In genomic region chr6:116638871-116639270, GRCm38 (mm10) we compare ENCODE assay signal across 23 mouse cellular contexts. TPM values are rescaled to one million over a fixed set of nuclear protein-coding genes. Genes with fewer than 3 reads are reported as not detected.
DNase-seq lines count a peak whose midpoint lies in the region; ATAC-seq and TF ChIP-seq lines count a peak whose summit lies in the region.
"Had no signal": no experiment of that assay in that cellular context is flagged by ENCODE, and none has a peak within 500 bp of the region (broad histone marks: within the 10 kb centered on the region; RNA-seq: fewer than 3 reads in every experiment).

No protein-coding gene starts in this region.

- WGBS in heart, embryonic 12.5 days, result 81% methylated on average over 2 of the region's 2 CpGs
- 82% methylated on average over 2 of the region's 2 CpGs for WGBS in heart, postnatal 0 days
- WGBS in midbrain, embryonic 11.5 days, result 79% methylated on average over 2 of the region's 2 CpGs
- WGBS in midbrain, embryonic 13.5 days, result 85% methylated on average over 2 of the region's 2 CpGs

- no peak overlapping the region for H3K4me3 ChIP-seq in heart, embryonic 12.5 days
- no peak overlapping the region for H3K4me3 ChIP-seq in heart, postnatal 0 days (ENCODE audit: low read depth, low read length)
- no peak overlapping the region for H3K4me3 ChIP-seq in midbrain, embryonic 11.5 days (ENCODE audit: low read depth, low read length)
- H3K4me3 ChIP-seq in midbrain, embryonic 13.5 days (replicated peaks), result no peak overlapping the region
- H3K4me3 ChIP-seq: embryonic facial prominence, embryonic 13.5 days; forebrain, embryonic 13.5 days; hindbrain, embryonic 10.5 days; intestine, embryonic 15.5 days had no signal

- H3K9me3 ChIP-seq in heart, embryonic 12.5 days (replicated peaks), result no peaks in the 10 kb centered on the region
- no peaks in the 10 kb centered on the region for H3K9me3 ChIP-seq in heart, postnatal 0 days (replicated peaks; ENCODE audit: control insufficient read depth, low read length)
- H3K9me3 ChIP-seq in midbrain, embryonic 11.5 days (ENCODE audit: control insufficient read depth, low read length), result no peaks in the 10 kb centered on the region
- no peaks in the 10 kb centered on the region for H3K9me3 ChIP-seq in midbrain, embryonic 13.5 days
- H3K9me3 ChIP-seq: embryonic facial prominence, embryonic 13.5 days; forebrain, embryonic 13.5 days; hindbrain, embryonic 10.5 days; intestine, embryonic 15.5 days had no signal

- no peak overlapping the region for H3K4me2 ChIP-seq in heart, embryonic 12.5 days
- no peak overlapping the region for H3K4me2 ChIP-seq in heart, postnatal 0 days (ENCODE audit: low read depth, low read length)
- no peak overlapping the region for H3K4me2 ChIP-seq in midbrain, embryonic 11.5 days
- H3K4me2 ChIP-seq in midbrain, embryonic 13.5 days (replicated peaks), result no peak overlapping the region
- H3K4me2 ChIP-seq: embryonic facial prominence, embryonic 13.5 days; forebrain, embryonic 13.5 days; hindbrain, embryonic 14.5 days; intestine, embryonic 15.5 days had no signal

- no peak for TF ChIP-seq EP300 in heart, postnatal 0 days (IDR thresholded peaks at IDR 0.05; ENCODE audit: low read depth)

- H3K9ac ChIP-seq in heart, embryonic 12.5 days, result no peak overlapping the region
- H3K9ac ChIP-seq in heart, postnatal 0 days (replicated peaks; ENCODE audit: low read depth, low read length), result no peak overlapping the region
- H3K9ac ChIP-seq in midbrain, embryonic 11.5 days (ENCODE audit: low read length), result no peak overlapping the region
- no peak overlapping the region for H3K9ac ChIP-seq in midbrain, embryonic 13.5 days (replicated peaks)
- H3K9ac ChIP-seq: embryonic facial prominence, embryonic 13.5 days; forebrain, embryonic 13.5 days; hindbrain, embryonic 14.5 days; intestine, embryonic 15.5 days had no signal

- peak; percentile 92 for DNase-seq in heart, adult 11 months
- DNase-seq in heart, postnatal 0 days (ENCODE audit: low spot score), result no peak
- no peak for DNase-seq in heart, postnatal 14 days
- peak; percentile 17 for DNase-seq in midbrain, embryonic 11.5 days (ENCODE audit: low spot score, missing footprints)
- DNase-seq: adrenal gland, postnatal 14 days; cerebellum, adult 18-20 months; cerebellum, adult 9-11 months; cerebellum, postnatal 36 days; gastrocnemius, postnatal 10 days had no signal

- TF ChIP-seq CTCF in heart, postnatal 0 days (IDR thresholded peaks at IDR 0.05; ENCODE audit: low read depth), result no peak

- H3K27ac ChIP-seq in heart, embryonic 12.5 days (ENCODE audit: poor library complexity, severe bottlenecking), result no peak overlapping the region
- peak overlapping the region; percentile 77 for H3K27ac ChIP-seq in heart, postnatal 0 days (ENCODE audit: low read depth)
- H3K27ac ChIP-seq in midbrain, embryonic 11.5 days (ENCODE audit: low read depth, low read length), result no peak overlapping the region
- H3K27ac ChIP-seq in midbrain, embryonic 13.5 days, result no peak overlapping the region
- H3K27ac ChIP-seq: embryonic facial prominence, embryonic 13.5 days; forebrain, embryonic 13.5 days; hindbrain, embryonic 10.5 days; hindbrain, embryonic 14.5 days; intestine, embryonic 15.5 days had no signal

- intact Hi-C loops in heart, postnatal 14 days (cut with DNase I), result loop anchor here (10.0 kb wide), 1 partner anchor 526 kb away; the partner anchor contains the start of gene Cxcl12

- H3K4me1 ChIP-seq in heart, embryonic 12.5 days (replicated peaks), result peaks cover 56% of the 10 kb centered on the region
- H3K4me1 ChIP-seq in heart, postnatal 0 days (ENCODE audit: control insufficient read depth, insufficient read depth), result peaks cover 77% of the 10 kb centered on the region
- no peaks in the 10 kb centered on the region for H3K4me1 ChIP-seq in midbrain, embryonic 11.5 days (ENCODE audit: control insufficient read depth, insufficient read depth, low read length)
- no peaks in the 10 kb centered on the region for H3K4me1 ChIP-seq in midbrain, embryonic 13.5 days (replicated peaks)
- H3K4me1 ChIP-seq: forebrain, embryonic 13.5 days; hindbrain, embryonic 10.5 days had no signal

- ATAC-seq in heart, embryonic 12.5 days (ENCODE audit: insufficient number of reproducible peaks, low FRiP score), result no peak
- no peak for ATAC-seq in heart, postnatal 0 days (ENCODE audit: insufficient read depth, low read depth)
- no peak for ATAC-seq in midbrain, embryonic 11.5 days (ENCODE audit: low FRiP score)
- no peak for ATAC-seq in midbrain, embryonic 13.5 days
- ATAC-seq: activated CD4-positive, CD25-positive, alpha-beta regulatory T cell, adult 4 months; forebrain, embryonic 13.5 days; intestine, embryonic 15.5 days; Patski had no signal

- H3K36me3 ChIP-seq in heart, embryonic 12.5 days, result no peaks in the 10 kb centered on the region
- no peaks in the 10 kb centered on the region for H3K36me3 ChIP-seq in heart, postnatal 0 days (replicated peaks; ENCODE audit: control insufficient read depth, insufficient read depth, low read length)
- no peaks in the 10 kb centered on the region for H3K36me3 ChIP-seq in midbrain, embryonic 11.5 days (ENCODE audit: control insufficient read depth, insufficient read depth, low read length)
- peaks cover 27% of the 10 kb centered on the region for H3K36me3 ChIP-seq in midbrain, embryonic 13.5 days
- H3K36me3 ChIP-seq: embryonic facial prominence, embryonic 13.5 days; intestine, embryonic 15.5 days had no signal

- H3K27me3 ChIP-seq in heart, embryonic 12.5 days (replicated peaks), result no peaks in the 10 kb centered on the region; the same call in 1 of the 2 replicates
- no peaks in the 10 kb centered on the region for H3K27me3 ChIP-seq in heart, postnatal 0 days (ENCODE audit: control insufficient read depth, insufficient read depth, low read length)
- no peaks in the 10 kb centered on the region for H3K27me3 ChIP-seq in midbrain, embryonic 11.5 days (ENCODE audit: control insufficient read depth, insufficient read depth, low read length)
- H3K27me3 ChIP-seq in midbrain, embryonic 13.5 days, result no peaks in the 10 kb centered on the region
- H3K27me3 ChIP-seq: CH12.LX; embryonic facial prominence, embryonic 13.5 days; forebrain, embryonic 13.5 days; intestine, embryonic 15.5 days; Patski had no signal

RNA-seq across cellular contexts. Expression of gene Zfp422, which starts 10.1 kb away (rescaled TPM):
- polyA plus RNA-seq in heart, embryonic 12.5 days (2016; fragmentation: Nextera tagmentation; extraction: Ambion mirVana), result 95.4 and 97.7 TPM in 2 replicates
- total RNA-seq in heart, postnatal 0 days (2014; rRNA removed; ENCODE audit: low replicate concordance), result 29.1 and 33.0 TPM in 2 replicates
- 49.8 and 50.7 TPM in 2 replicates for polyA plus RNA-seq in heart, postnatal 0 days (2015; fragmentation: Nextera tagmentation; extraction: Ambion mirVana)
- 10 to 100 TPM; 28.9 to 29.5 TPM for total RNA-seq in heart, postnatal 14 days (2021)
- 369 and 397 TPM in 2 replicates for polyA plus RNA-seq in midbrain, embryonic 11.5 days (2014; fragmentation: Nextera tagmentation; extraction: Ambion mirVana)
- 237 and 241 TPM in 2 replicates for polyA plus RNA-seq in midbrain, embryonic 13.5 days (2015; fragmentation: Nextera tagmentation; extraction: Ambion mirVana)

RNA-seq across cellular contexts. Expression of gene Depp1, which starts 11.5 kb away (rescaled TPM):
- 4.0 and 4.9 TPM in 2 replicates for polyA plus RNA-seq in heart, embryonic 12.5 days (2016; fragmentation: Nextera tagmentation; extraction: Ambion mirVana)
- total RNA-seq in heart, postnatal 0 days (2014; rRNA removed; ENCODE audit: low replicate concordance), result 169 and 347 TPM in 2 replicates
- polyA plus RNA-seq in heart, postnatal 0 days (2015; fragmentation: Nextera tagmentation; extraction: Ambion mirVana), result 41.3 and 49.6 TPM in 2 replicates
- total RNA-seq in heart, postnatal 14 days (2021), result 100 to 1,000 TPM in 1 of 2 experiments, 10 to 100 TPM in 1; 99.4 to 129 TPM
- polyA plus RNA-seq in midbrain, embryonic 11.5 days (2014; fragmentation: Nextera tagmentation; extraction: Ambion mirVana), result 6.5 and 6.8 TPM in 2 replicates
- 5.0 and 6.0 TPM in 2 replicates for polyA plus RNA-seq in midbrain, embryonic 13.5 days (2015; fragmentation: Nextera tagmentation; extraction: Ambion mirVana)

RNA-seq across cellular contexts. Expression of gene Rassf4, which starts 34.9 kb away (rescaled TPM):
- polyA plus RNA-seq in heart, embryonic 12.5 days (2016; fragmentation: Nextera tagmentation; extraction: Ambion mirVana), result 5.6 and 6.5 TPM in 2 replicates
- total RNA-seq in heart, postnatal 0 days (2014; rRNA removed; ENCODE audit: low replicate concordance), result 1.6 and 2.6 TPM in 2 replicates
- polyA plus RNA-seq in heart, postnatal 0 days (2015; fragmentation: Nextera tagmentation; extraction: Ambion mirVana), result 5.9 and 6.0 TPM in 2 replicates
- 1 to 10 TPM; 7.7 TPM for total RNA-seq in heart, postnatal 14 days (2021)
- polyA plus RNA-seq in midbrain, embryonic 11.5 days (2014; fragmentation: Nextera tagmentation; extraction: Ambion mirVana), result 41.2 and 42.6 TPM in 2 replicates
- polyA plus RNA-seq in midbrain, embryonic 13.5 days (2015; fragmentation: Nextera tagmentation; extraction: Ambion mirVana), result 15.3 and 21.8 TPM in 2 replicates

RNA-seq across cellular contexts. Expression of gene Olfr215, which starts 54.9 kb away (rescaled TPM):
- polyA plus RNA-seq in heart, embryonic 12.5 days (2016; fragmentation: Nextera tagmentation; extraction: Ambion mirVana), result not detected in 2 replicates
- not detected in 2 replicates for total RNA-seq in heart, postnatal 0 days (2014; rRNA removed; ENCODE audit: low replicate concordance)
- not detected in 2 replicates for polyA plus RNA-seq in heart, postnatal 0 days (2015; fragmentation: Nextera tagmentation; extraction: Ambion mirVana)
- not detected for total RNA-seq in heart, postnatal 14 days (2021)
- polyA plus RNA-seq in midbrain, embryonic 11.5 days (2014; fragmentation: Nextera tagmentation; extraction: Ambion mirVana), result not detected in 2 replicates
- polyA plus RNA-seq in midbrain, embryonic 13.5 days (2015; fragmentation: Nextera tagmentation; extraction: Ambion mirVana), result not detected in 2 replicates
- total RNA-seq: adrenal gland, adult 18-20 months; adrenal gland, postnatal 14 days; CH12.LX; gastrocnemius, postnatal 10 days; gastrocnemius, postnatal 4 days; heart, adult 8-10 months had no signal
- polyA plus RNA-seq: activated CD4-positive, CD25-positive, alpha-beta regulatory T cell, adult 4 months; embryonic facial prominence, embryonic 13.5 days; forebrain, embryonic 13.5 days; heart, embryonic 14.5 days; hindbrain, embryonic 10.5 days; hindbrain, embryonic 14.5 days; intestine, embryonic 15.5 days; Patski had no signal

Comparison
In these comparisons a context has a peak if more than half of its experiments do, and no peak if none do; other contexts are left out.
1. DNase-seq: peak in heart, adult 11 months (single experiment) and midbrain, embryonic 11.5 days (single experiment); none in heart, postnatal 0 days (single experiment) and heart, postnatal 14 days (0 of 2).